Mouse (Mus musculus): ENCODE measurements around the gene Slc26a6.

The Slc26a6 gene

DNA sequence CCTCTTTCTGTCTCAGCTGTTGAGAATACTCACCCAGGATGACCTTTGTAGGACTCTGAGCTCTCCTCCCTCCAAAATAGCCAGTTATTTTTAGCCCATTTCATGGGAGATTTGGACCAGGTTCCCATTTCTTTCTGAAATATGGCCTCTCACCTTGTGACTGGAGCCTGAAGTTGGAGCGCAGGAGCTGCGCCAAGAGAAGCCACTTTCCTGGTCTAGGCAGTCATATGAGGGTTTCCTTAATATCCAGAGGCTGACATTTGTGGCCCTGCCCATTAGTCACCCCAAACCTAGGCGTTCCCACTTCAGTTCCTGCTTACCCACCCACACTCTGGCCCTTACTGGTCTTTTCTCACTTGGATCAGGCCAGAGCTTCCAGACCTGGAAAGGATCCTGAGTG, at the start of gene Slc26a6:
Slc26a6 (plus strand) TSS at position 308 of the 400 bp plus-strand sequence.
- no peak for DNase-seq (ENCODE audit: low read depth, low spot score)

DNA sequence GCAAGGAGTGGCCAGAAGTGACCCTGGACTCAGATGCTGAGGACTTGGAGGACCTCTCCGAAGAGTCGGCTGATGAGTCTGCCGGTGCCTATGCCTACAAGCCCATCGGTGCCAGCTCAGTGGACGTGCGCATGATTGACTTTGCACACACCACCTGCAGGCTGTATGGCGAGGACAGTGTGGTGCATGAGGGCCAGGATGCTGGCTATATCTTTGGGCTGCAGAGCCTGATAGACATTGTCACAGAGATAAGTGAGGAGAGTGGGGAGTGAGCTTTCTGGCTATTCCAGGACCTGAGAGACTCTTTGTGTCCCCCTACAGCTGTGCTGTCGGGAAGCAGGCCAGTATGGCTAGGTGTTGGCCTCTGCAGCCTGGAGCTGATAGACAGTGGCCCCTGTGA, 47.3 kb upstream of the Slc26a6 start:
- DNase-seq (ENCODE audit: low read depth, low spot score): no peak

DNA sequence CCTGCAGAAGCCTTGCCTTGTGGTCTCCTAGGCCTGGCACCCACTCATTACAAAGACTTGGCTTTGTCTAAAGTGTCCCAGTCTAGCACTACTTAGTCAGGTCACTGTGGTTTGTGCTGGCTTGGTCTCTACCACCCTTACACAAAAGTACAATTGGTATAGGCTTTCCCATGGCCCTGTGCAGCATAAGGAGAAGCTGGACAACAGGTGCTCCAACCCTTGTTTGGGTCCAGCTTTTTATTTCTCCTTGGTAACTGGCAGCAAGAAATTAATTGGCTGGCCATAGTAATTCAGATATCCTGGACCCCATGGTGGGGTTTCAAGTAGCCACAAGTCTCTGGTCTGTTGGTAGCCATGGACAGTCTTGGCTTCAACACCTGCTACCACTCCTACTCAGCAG, 46.7 kb upstream of the Slc26a6 start:
- DNase-seq (ENCODE audit: low read depth, low spot score): no peak

DNA sequence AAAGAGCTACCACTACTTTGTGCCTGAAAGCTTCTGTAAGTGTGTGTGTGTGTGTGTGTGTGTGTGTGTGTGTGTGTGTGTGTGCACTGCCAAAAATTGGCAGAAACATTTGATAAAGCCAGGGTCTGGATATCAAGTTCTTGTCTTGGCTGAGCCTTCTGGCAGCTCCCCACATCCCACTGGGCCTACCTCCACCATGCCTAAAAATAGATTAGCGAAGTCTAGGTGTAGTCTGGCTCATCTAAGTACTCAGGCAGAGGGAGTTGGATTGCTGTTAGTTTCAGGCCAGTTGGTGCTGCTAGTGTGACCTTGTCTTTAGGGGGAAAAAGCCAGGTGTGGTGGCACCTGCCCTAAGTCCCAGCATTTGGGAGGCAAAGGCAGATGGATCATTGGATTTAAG, 46.3 kb upstream of the Slc26a6 start:
- DNase-seq (ENCODE audit: low read depth, low spot score): peak; percentile 59

DNA sequence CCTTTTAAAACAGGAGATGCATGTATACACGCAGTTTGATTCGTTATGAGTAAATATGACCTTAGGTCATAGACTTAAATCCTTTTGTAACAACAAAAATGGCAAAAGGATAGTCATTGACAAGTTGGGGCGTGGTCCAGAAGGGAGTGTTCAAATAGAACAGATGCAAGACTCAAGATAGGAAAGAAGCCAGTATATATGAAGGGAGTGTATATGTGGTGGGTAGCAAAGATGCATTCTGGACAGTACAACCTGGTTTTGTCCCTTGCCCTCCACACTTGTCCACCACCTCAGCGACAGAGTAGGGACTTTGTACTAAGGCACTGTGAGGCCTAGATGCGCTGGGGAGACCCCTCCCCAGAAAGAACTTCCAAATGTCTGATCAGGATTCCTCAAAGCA, 45.4 kb upstream of the Slc26a6 start:
- no peak for DNase-seq (ENCODE audit: low read depth, low spot score)

DNA sequence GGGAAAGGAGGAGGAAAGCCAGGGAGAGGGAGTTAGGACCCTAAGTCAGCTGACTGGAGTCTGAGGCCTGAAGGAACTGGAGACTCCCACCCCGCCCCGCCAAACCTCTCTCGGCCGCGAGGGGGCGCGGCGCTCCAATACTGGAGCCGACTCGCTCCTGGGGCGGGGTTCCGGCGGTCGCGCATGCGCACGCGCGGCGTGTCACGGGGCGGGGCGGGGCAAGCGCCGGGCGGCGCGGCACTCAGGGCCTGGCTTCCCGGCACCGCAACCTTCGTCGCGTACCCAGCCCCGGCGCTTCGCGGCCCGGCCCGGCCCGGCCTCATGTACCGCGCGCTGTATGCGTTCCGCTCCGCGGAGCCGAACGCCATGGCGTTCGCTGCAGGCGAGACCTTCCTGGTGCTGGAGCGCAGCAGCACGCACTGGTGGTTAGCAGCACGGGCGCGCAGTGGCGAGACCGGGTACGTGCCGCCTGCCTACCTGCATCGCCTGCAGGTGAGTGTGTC, 44.9 kb upstream of the Slc26a6 start, which contains the start of gene Nckipsd:
Nckipsd (plus strand) TSS at position 206 of the 503 bp plus-strand sequence.
- peak; percentile 90 for DNase-seq (ENCODE audit: low read depth, low spot score)

DNA sequence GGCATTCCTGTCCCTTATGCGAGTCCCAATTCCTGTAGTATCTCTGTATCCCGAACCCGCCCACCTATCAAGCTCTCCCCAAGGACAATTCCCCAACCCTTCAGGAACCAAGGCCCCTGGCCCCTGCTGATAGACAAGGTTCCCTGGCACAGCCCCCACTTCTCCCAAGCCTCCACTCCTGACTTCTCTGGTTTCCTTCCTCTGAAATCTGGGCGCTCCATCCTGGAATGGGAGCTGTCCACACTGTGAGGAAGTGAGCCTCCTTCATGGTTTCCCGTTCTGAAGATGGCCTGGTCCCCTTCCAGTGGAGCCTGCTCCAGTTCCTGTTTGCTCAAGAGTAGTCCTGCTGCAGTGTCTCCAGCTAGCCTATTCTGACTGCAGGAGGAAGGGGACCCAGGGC, 43.9 kb upstream of the Slc26a6 start:
- DNase-seq (ENCODE audit: low read depth, low spot score): no peak

DNA sequence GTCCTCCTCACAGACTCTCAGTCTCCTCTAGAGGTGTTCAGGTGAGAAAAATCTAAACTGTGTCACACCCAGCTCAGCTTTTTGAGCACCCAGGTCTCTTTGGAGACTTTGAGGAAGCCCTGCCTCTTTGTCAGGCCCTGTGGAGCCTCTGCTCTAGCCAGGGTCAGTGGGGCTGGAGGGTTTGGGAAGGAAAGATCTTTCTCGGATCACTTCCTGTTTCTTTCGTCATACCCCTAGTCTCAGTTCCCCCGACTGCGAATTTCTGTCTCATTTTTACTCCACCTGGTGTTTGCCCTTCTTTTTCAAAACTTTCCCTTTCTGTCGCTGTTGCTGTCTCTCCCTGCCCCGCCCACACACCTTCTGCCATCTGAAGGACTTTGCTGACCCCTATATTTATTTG, 43.4 kb upstream of the Slc26a6 start:
- DNase-seq (ENCODE audit: low read depth, low spot score): no peak

DNA sequence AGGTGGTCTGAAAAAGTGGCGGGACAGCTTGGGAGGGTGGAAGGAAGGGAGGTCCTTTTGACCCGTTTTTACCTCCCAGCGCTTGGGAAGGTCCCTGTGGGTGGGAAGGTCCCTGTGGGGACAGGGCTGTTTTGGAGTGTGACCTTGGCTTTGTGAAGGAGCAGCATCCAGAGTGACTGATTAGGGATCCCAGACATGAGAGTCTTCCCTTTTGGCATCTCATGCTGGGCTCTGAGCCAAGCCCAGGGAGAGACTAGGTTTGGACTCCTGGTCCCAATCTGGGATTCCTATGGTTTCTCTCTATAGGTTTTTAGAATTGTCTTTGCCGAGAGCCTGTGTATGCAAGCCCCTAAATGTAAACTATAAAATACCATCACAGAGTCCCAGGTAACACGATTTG, 42.6 kb upstream of the Slc26a6 start:
- DNase-seq (ENCODE audit: low read depth, low spot score): no peak

DNA sequence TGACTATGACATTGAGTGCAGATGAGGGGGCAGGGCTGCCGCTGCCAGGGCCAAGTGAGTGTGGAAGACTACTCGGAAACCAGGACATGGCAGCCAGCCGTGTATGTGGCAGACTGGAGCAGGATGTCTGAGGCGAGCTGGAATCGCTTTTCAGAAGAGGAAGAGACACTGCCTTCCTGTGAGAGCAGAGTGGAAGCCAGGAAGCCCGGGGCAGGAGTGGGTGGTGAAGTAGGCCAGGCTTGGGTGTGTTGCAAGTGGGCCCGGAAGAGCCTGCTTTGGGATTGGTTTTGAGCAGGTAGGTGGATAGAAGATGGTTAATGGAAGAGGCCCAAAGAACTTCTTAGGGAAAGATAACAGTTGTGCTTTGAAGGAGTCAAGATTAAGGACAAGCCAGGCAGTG, 37.5 kb upstream of the Slc26a6 start:
- peak; percentile 60 for DNase-seq (ENCODE audit: low read depth, low spot score)

DNA sequence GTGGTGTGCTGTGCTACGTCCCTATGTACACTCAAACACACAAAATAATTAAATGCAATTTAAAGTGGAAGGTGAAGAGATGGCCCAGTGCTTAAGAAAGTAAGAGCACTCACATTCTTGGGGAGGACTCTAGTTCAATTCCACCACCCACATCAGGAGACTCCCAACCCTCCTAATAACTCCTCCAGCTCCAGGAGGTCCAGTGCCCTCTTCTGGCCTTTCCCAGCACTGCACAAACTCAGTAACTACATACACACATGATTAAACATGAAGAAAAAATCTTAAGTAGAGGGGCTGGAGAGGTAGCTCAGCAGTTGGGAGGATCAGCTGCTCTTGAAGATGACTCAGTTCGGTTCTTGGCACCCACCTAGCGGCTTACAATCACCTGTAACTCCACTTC, 33.6 kb upstream of the Slc26a6 start:
- peak; percentile 79 for DNase-seq (ENCODE audit: low read depth, low spot score)

DNA sequence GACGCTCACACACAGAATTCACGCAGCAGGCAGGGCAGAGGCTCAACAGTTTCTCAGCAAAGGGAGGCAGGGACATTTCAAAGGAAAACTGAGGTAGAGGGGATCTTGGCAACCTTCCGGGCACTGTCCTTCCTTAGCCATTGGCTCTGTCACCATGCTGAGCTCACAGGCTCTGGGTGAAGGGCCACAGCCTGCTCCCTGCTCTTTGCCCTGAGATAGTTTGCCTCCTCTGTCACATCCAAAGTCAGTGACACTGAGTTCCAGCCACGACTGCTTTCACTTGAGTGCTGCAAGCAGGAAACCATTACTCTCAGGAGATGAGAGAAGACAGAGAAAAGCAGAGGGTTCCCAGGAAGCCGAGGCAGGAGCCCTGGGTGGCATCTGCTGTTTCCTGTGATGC, 33.0 kb upstream of the Slc26a6 start:
- no peak for DNase-seq (ENCODE audit: low read depth, low spot score)

DNA sequence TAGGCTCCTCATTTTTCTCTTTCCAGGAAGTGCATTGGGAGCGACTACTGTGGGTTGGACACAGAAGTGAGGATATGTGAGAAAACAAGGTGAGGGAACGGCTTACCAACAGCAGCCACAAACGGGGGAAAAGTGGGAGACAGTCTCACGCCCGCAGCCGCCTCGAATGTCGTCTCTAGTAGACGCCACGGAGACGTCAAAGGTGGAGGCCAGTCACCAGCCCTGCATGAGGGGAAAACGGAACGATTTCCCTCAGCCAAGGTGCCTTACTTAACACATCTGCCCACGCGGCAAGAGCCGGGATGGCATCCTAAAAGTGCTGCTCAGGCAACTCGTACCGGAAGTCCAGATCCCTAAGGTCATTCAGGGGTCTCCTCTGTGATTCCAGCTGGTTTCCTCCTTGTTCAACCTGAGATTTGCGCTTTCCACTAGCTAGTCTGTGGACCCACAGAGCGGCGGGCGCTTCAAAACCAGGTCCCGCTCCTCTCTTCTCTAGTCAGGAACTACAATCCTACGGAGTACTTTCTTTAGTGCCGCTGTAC, 28.9 kb upstream of the Slc26a6 start:
- peak; percentile 59 for DNase-seq (ENCODE audit: low read depth, low spot score)

DNA sequence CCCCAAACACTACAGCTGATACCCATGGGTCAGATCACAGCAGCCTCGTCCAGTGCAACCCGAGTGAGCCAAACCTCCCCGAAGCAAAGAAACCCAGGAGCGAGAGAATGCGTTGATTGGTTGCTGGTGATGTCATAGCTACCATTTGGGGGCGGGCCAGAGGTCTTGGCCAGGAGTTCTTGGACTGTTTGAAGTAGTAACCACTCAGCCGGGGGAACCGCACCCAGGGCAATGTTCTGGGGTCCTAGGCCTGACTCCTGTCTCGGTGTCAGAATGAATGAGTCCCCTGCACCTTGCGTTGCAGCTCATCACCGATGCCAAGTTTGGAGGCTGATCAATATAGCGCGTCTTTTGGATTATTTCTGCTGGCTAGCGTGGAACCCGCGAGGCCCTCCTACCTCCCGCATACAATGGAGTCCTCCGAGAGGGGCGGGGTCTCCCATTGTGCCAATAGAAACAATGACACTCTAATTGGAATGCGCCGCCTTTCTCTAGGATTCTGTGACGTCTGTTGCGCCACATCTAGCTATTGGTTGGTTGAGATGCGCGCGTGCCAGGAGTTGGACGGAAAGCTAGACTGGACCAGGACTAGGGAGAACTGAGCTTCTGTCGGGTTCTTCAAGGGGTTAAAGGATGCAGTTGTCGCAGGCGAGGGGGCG, 28.2 kb upstream of the Slc26a6 start:
- peak; percentile 99 for DNase-seq (ENCODE audit: low read depth, low spot score)

DNA sequence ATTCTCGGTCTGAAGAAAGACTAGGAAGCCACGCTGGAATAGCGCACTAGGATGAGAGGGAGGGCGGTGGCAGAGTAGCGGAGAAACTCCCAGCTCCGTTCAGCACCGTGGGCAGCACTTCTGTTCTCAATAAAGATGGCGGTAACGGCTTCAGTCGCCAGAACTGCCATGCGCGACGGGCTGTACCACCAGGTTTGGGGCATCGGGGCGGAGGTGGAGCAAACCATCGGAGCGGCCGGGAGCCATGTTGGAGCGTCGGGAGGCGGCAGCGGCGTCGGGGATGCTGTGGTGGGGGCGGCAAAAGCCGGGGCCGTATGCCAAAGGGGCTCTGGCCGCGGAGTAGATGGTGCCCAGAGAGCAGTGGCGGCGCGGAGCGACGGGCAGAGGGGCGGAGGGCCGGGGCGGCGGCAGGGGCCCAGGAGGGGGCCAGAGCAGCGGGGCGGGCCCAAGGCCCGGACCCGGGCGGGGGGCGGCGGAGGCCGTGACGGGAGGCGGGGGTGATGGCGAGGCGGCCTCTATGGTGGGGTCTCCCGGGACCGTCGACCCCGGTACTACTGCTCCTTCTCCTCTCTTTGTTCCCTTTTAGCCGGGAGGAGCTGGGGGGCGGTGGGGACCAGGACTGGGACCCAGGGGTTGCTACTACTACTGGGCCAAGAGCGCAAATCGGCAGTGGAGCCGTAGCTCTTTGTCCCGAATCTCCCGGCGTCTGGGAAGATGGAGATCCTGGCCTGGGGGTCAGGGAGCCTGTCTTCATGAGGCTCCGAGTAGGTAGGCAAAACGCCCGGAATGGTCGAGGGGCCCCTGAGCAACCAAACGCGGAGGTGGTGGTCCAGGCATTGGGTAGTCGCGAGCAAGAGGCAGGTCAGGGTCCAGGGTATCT, 27.0 kb upstream of the Slc26a6 start, which contains the start of gene Celsr3:
Celsr3 (plus strand) TSS at position 501 of the 880 bp plus-strand sequence.
- DNase-seq (ENCODE audit: low read depth, low spot score): peak; percentile 98

DNA sequence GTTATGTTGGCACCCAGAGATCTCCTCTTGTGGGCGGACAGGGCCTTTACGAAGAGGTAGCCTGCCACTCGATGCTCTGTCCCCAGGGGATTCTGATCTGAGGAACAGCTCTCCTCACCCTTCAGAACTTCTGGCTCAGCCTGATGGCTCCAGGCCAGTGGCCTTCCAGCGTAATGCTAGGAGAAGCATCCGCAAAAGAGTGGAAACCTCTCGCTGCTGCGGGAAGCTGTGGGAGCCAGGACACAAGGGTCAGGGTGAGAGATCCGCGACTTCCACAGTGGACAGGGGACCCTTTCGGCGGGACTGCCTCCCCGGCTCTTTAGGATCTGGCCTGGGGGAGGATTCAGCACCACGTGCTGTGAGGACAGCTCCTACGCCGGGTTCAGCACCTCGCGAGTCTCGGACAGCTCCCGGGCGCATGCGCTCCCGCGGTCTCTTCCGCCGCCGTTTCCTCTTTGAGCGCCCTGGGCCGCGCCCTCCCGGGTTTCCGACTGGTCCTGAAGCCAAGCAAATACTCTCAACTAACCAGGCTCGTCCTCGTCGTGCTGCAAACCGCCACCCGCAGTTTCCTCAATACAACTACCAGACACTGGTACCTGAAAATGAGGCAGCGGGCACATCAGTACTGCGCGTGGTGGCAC, 26.3 kb upstream of the Slc26a6 start:
- DNase-seq (ENCODE audit: low read depth, low spot score): peak; percentile 88

DNA sequence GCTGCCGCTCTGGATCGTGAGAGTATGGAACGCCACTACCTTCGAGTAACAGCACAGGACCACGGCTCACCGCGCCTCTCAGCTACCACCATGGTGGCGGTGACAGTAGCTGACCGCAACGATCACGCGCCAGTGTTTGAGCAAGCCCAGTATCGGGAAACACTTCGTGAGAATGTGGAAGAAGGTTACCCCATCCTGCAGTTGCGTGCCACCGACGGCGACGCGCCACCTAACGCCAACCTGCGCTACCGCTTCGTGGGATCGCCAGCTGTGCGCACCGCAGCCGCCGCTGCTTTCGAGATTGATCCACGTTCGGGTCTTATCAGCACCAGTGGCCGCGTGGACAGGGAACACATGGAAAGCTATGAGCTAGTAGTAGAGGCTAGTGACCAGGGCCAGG, 25.6 kb upstream of the Slc26a6 start:
- DNase-seq (ENCODE audit: low read depth, low spot score): no peak

DNA sequence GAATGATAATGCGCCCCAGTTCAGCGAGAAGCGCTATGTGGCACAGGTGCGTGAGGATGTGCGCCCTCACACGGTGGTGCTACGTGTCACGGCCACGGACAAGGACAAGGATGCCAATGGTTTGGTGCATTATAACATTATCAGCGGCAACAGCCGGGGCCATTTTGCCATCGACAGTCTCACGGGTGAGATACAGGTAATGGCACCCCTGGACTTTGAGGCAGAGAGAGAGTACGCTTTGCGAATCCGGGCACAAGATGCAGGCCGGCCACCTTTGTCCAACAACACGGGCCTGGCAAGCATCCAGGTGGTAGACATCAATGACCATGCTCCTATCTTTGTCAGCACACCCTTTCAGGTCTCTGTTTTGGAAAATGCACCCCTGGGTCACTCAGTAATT, 25.2 kb upstream of the Slc26a6 start:
- DNase-seq (ENCODE audit: low read depth, low spot score): no peak

DNA sequence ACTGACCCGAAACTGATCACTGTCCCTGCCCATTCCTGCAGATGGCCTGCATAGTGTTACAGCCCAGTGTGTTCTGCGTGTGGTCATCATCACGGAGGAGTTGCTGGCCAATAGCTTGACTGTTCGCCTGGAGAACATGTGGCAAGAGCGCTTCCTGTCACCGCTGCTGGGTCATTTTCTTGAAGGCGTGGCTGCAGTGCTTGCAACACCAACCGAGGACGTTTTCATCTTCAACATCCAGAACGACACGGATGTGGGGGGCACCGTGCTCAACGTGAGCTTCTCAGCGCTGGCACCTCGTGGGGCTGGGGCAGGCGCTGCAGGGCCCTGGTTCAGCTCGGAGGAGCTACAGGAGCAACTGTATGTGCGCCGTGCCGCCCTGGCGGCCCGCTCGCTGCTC, 21.4 kb upstream of the Slc26a6 start:
- DNase-seq (ENCODE audit: low read depth, low spot score): no peak

DNA sequence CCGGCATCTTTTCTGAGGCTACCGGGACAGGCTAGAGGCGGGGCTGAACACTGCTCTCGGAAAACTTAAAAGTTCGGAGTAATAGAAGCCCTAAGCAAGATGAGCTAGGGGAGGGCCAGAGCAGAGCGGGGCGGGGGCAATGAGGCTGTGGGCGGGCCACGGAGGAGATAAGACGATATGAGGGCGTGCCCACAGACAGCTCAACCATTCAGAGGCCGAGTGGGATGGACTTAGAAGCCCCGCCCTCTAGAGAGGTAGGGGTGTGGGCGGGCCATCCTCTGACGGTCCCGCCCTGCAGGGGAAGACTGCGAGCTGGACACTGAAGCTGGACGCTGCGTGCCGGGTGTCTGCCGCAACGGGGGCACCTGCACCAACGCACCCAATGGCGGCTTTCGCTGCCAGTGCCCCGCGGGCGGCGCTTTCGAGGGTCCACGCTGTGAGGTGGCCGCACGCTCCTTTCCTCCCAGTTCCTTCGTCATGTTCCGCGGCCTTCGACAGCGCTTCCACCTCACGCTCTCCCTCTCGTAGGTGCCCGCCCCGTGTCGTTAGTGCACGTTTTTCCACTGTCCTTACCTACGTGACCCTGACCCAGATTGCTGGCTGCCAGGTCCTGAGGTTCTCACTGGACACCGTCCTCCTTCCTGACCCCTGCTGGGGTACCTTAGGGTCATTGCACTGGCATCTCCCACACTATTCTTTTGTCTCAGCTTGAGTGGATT, 20.5 kb upstream of the Slc26a6 start:
- DNase-seq (ENCODE audit: low read depth, low spot score): peak; percentile 91

DNA sequence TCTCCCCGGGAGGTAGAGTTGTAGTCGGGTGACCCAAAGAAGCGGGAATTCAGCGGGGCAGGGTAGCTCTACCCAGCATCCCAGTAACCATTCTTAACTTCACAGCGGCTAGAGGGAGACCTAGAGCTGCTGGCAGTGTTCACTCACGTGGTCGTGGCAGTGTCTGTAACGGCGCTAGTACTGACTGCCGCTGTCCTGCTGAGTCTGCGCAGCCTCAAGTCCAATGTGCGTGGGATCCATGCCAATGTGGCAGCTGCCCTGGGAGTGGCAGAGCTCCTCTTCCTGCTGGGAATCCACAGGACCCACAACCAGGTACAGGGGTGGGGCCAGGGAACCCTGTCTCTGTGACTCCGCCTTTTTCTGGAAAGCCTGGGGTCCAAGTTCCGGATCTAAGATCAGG, 10.1 kb upstream of the Slc26a6 start:
- DNase-seq (ENCODE audit: low read depth, low spot score): peak; percentile 89
